Mouse (Mus musculus): ENCODE results near the gene Glg1.

The Glg1 gene

GRCm38 (mm10) chr8:111155721-111156436 is 103.1 kb downstream of the Glg1 start:
- ATAC-seq (ENCODE audit: low TSS enrichment), result no peak

GRCm38 (mm10) chr8:111145460-111146012 is 113.5 kb downstream of the Glg1 start:
- ATAC-seq (ENCODE audit: low TSS enrichment), result peak; percentile 89

GRCm38 (mm10) chr8:111144901-111145459 is 114.0 kb downstream of the Glg1 start:
- ATAC-seq (ENCODE audit: low TSS enrichment), result peak; percentile 41

GRCm38 (mm10) chr8:111142521-111142920 is 116.5 kb downstream of the Glg1 start:
- no peak for ATAC-seq (ENCODE audit: low TSS enrichment)

GRCm38 (mm10) chr8:111130756-111131155 is 128.3 kb downstream of the Glg1 start:
- ATAC-seq (ENCODE audit: low TSS enrichment), result 0 out of 2 replicates have a peak, but pooled peaks have one; percentile 20

GRCm38 (mm10) chr8:111119481-111119880 is 139.5 kb downstream of the Glg1 start:
- ATAC-seq (ENCODE audit: low TSS enrichment), result no peak

- no peak for ATAC-seq (ENCODE audit: low TSS enrichment)
These were observed 144.1 kb downstream of the Glg1 start for GRCm38 (mm10) chr8:111114891-111115290.

Data from frontal cortex, adult (tissue).